Mouse (Mus musculus) adrenal gland, adult 18-20 months (tissue): ENCODE measurements around the gene Olfr295. TPM values are rescaled to one million over a fixed set of nuclear protein-coding genes. Genes with fewer than 3 reads are reported as not detected.

Experiments used
- DNase-seq, 2 experiments: peaks; one replicate each; pipeline ENCODE4 v3.0.0; 2021 to 2022; ENCODE audit warnings: low spot score in 2 of 2
- long read RNA-seq, 2 experiments: library from polyadenylated mRNA; stranded (forward); transcript quantifications; one replicate each; pipeline ENCODE4 v2.0.0; 2021
- total RNA-seq, 2 experiments: library from RNA; stranded (reverse); gene quantifications; 1 replicate in 1 of 2; 2 replicates in 1 of 2; pipeline ENCODE4 v1.2.3; 2021

The Olfr295 gene
- not detected for total RNA-seq
- long read RNA-seq, experiment 1 = 0 reads
- long read RNA-seq, experiment 2 = 0 reads

DNA sequence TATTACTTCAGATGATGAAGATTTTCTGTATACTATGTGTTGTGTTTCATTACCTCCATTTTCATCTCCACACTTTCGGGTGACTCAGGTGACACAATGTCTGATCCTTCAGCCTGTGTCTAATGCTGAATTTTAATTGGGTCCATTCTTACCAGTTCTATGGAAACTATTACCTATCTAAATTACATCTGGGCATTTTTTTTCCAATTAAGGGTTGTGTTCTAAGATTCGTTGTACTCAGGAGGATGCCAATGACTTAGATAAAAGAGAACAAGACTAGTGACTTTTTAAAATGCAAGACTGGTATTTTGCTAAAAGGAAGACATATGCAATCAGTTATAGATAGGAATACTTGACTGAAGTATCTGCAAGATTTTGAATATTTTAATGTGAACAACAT lies at the start of gene Olfr295:
Gene Olfr295, plus strand, starts transcription at position 301 of the 400 bp plus-strand sequence.
- no peak for DNase-seq

DNA sequence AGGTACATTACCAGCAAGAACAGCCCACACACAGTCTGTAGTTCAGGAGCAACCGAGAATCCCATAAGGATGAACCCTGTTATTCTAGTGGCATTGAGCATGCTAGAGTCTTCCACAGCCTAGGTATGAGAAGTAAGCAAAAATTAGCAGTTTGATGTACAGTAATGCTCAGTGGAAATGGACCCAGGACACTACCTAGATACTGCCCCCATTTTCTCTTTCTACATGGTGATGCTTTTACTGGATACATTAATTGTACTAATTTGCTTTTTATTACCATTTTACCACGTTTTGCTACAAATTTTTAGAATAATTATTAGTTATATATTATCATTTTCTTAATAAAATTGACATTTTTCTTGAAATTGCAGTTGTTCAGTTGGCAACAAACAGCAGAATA lies 32.9 kb downstream of the Olfr295 start, which contains the start of gene Olfr294:
Gene Olfr294, minus strand, starts transcription at position 101 of the 400 bp plus-strand sequence.
- DNase-seq = no peak

Other genes with a start within 250 kb of the Olfr295 start
- gene Olfr307, start 246.3 kb upstream of the Olfr295 start, total RNA-seq = not detected
- not detected for gene Olfr305, start 216.9 kb upstream of the Olfr295 start, total RNA-seq
- gene Olfr304, start 197.2 kb upstream of the Olfr295 start, total RNA-seq = not detected
- gene Olfr303, start 186.1 kb upstream of the Olfr295 start, total RNA-seq = not detected
- gene Olfr301, start 180.0 kb upstream of the Olfr295 start, total RNA-seq = not detected
- gene Olfr299, start 123.9 kb upstream of the Olfr295 start, total RNA-seq = not detected
- not detected for gene Olfr298, start 91.4 kb upstream of the Olfr295 start, total RNA-seq
- not detected for gene Olfr297, start 63.9 kb upstream of the Olfr295 start, total RNA-seq
- not detected for gene Olfr294, start 32.8 kb downstream of the Olfr295 start, total RNA-seq
- gene Olfr293, start 65.2 kb downstream of the Olfr295 start, total RNA-seq = not detected
- not detected for gene Olfr292, start 104.5 kb downstream of the Olfr295 start, total RNA-seq
- 1 to 10 TPM; 1.2 to 1.8 TPM for gene Folh1, start 192.1 kb downstream of the Olfr295 start, total RNA-seq
- not detected for gene Vmn2r77, start 211.2 kb downstream of the Olfr295 start, total RNA-seq